Mouse (Mus musculus) small intestine, adult 2 months (tissue): ENCODE results near the gene Tnfrsf11a.

Experiments used
- CTCF ChIP-seq: fragments of 200-500 bp; IDR thresholded peaks from 2 replicates; pipeline ENCODE4 v1.5.1; 2012; ENCODE audit warnings: low read depth, mild to moderate bottlenecking, control low read depth, inconsistent platforms, low read length, moderate library complexity, mixed read lengths; ENCODE audit not compliant: insufficient replicate concordance, insufficient read length; ENCODE audit errors: extremely low read depth
- POLR2A ChIP-seq: fragments of 200-500 bp; IDR thresholded peaks from 2 replicates; pipeline ENCODE4 v1.6.1; 2012; ENCODE audit warnings: low read depth, mild to moderate bottlenecking, control low read depth, inconsistent platforms, low read length, moderate library complexity

- TF ChIP-seq CTCF (no peak), POLR2A (no peak)
Measured at GRCm38 (mm10) chr1:105813709-105814061, 33.2 kb downstream of the Tnfrsf11a start.
